Mouse (Mus musculus) testis, postnatal 10 days (tissue): ENCODE results near the gene Mrtfb.

Experiments
- DNase-seq: peaks from one replicate; pipeline ENCODE4 v3.0.0; 2021; ENCODE audit warnings: low spot score

Mrtfb gene

GRCm38 (mm10) chr16:13404656-13405055, 148.4 kb downstream of the Mrtfb start:
- DNase-seq: no peak

GRCm38 (mm10) chr16:13405403-13405802, 149.1 kb downstream of the Mrtfb start:
- no peak for DNase-seq

GRCm38 (mm10) chr16:13409530-13410163, 153.4 kb downstream of the Mrtfb start:
- no peak for DNase-seq

GRCm38 (mm10) chr16:13410760-13411159, 154.5 kb downstream of the Mrtfb start:
- DNase-seq: no peak

- DNase-seq: no peak
Observed at GRCm38 (mm10) chr16:13411531-13411930, 155.2 kb downstream of the Mrtfb start.

- no peak for DNase-seq
Observed at GRCm38 (mm10) chr16:13414566-13414965, 158.3 kb downstream of the Mrtfb start.

- DNase-seq: no peak
Observed at GRCm38 (mm10) chr16:13414972-13415371, 158.7 kb downstream of the Mrtfb start.

- DNase-seq: no peak
Observed at GRCm38 (mm10) chr16:13415465-13415864, 159.2 kb downstream of the Mrtfb start.

GRCm38 (mm10) chr16:13416465-13416864, 160.2 kb downstream of the Mrtfb start:
- DNase-seq: no peak

- DNase-seq: no peak
Observed at GRCm38 (mm10) chr16:13417904-13418303, 161.6 kb downstream of the Mrtfb start.

- no peak for DNase-seq
Observed at GRCm38 (mm10) chr16:13419752-13420151, 163.5 kb downstream of the Mrtfb start.

- no peak for DNase-seq
Observed at GRCm38 (mm10) chr16:13422522-13422921, 166.2 kb downstream of the Mrtfb start.

- no peak for DNase-seq
Observed at GRCm38 (mm10) chr16:13423587-13424355, 167.5 kb downstream of the Mrtfb start.

- no peak for DNase-seq
Observed at GRCm38 (mm10) chr16:13425804-13426203, 169.5 kb downstream of the Mrtfb start.

- DNase-seq: no peak
Observed at GRCm38 (mm10) chr16:13426831-13427589, 170.7 kb downstream of the Mrtfb start.

- no peak for DNase-seq
Observed at GRCm38 (mm10) chr16:13428077-13428476, 171.8 kb downstream of the Mrtfb start.

- DNase-seq: no peak
Observed at GRCm38 (mm10) chr16:13428806-13429205, 172.5 kb downstream of the Mrtfb start.

GRCm38 (mm10) chr16:13429921-13430606, 173.8 kb downstream of the Mrtfb start:
- DNase-seq: no peak

GRCm38 (mm10) chr16:13430940-13431339, 174.7 kb downstream of the Mrtfb start:
- DNase-seq: no peak

- DNase-seq: no peak
Observed at GRCm38 (mm10) chr16:13435627-13436026, 179.3 kb downstream of the Mrtfb start.

- peak; percentile 97 for DNase-seq
Observed at GRCm38 (mm10) chr16:13437037-13437769, 180.9 kb downstream of the Mrtfb start.
